Mouse (Mus musculus) embryonic stem cell, embryonic (primary cell): ENCODE measurements at regions not wholly inside any gene's neighbourhood (a gene's known extent, or its start where the extent isn't known, plus 50 kb on each side); places are given as distances from the start of the nearest gene placed in this dataset.

Experiments used
- CTCF ChIA-PET, 4 experiments: fragments of 300-600 bp in 2 of 4; fragments of 350-600 bp in 2 of 4; sonication (Branson Sonifier 250); formaldehyde crosslinking; loops; one replicate each; lab custom pipeline; 2022; ENCODE audit warnings: inconsistent platforms in 2 of 4; lab: Charles Lee
- POLR2A ChIA-PET, 4 experiments: fragments of 300-600 bp in 2 of 4; fragments of 350-600 bp in 2 of 4; sonication (Branson Sonifier 250); formaldehyde crosslinking; loops; one replicate each; lab custom pipeline; 2022; ENCODE audit warnings: antibody characterized with exemption in 4 of 4, inconsistent platforms in 1 of 4; lab: Charles Lee

DNA sequence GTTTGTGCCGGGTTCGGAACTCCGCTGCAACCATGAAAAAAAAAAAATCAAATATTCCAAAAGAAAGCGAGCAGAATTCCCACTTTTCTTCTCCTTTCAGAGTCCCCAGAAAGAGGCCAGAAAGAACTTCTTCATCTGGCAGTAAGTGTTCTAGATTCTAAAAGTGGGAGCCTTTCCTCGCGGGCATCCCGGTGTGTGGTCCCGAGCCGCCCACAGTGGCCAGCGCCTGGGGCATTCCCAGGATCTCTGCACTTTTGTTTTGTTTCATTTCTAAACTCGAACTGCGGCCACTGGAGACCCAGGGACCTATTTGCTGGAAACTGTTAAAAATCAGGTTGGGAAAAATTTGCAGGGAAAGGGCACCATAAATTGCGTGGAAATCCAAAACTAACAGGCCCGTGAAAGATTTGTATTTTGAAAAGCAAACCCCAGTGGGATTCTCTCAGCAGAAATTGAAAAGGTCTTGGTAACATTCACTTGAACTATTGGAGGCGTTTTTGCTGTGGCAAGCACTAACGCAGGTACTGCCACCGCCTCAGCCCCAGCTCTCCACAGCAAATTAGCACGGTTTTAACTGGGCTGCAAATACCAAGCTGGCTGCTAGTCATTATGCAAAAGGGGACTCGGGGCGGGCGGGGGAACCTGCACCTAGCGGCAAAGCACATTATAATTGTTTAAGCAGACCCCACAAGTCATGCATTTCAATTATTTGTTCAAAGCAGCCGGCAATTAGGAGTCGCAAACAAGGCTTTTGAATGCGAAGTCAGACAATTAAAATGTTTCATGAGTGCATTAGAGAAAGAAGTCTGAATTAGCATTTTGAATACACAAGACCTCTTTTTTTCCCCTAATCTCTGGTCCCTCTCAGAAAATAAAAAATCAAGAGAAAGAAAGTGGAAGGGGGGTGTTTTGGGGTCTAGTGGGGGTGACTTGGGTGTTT is 90.9 kb downstream of the Foxb1 start:
- ChIA-PET CTCF (interaction anchor here in 1 of 4 experiments (0.6 kb wide), 1 partner anchor 318 kb away, joined by 6 read pairs; no protein-coding TSS in a partner anchor), POLR2A (no interaction called here)

DNA sequence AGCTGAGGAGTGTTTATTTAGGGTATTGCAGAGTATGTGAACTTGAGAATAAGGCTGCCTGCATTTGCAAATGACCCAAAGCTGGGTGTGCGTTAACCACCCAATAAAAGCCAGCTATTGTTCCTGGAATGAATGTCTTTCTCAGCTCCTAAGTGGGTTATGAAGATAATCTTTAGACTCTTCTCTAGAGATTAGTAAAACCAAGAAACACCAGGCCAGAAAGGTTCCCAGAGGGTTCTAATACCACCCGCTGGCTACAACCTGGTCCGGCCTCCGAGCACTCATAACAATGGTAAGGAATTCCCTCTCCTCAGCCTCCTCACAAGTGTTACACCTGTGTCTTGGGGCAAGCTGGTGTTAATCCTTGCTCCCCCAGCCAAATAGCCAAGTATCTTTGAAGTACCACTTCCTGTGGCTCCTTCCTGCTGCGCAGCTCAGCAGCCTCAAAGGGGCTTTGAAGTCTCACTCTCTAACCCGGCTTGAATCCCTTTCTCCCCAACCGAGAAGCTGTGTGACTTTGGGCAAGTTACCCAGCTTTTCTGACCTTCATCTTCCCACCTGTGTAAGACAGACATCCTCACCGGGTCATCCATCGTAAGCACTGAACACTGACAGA is 92.2 kb downstream of the Foxb1 start:
- CTCF ChIA-PET = interaction anchor here in 1 of 4 experiments (1.4 kb wide), 1 partner anchor 10 kb away, joined by 3 read pairs; no protein-coding TSS in a partner anchor
- POLR2A ChIA-PET = interaction anchor here in 1 of 4 experiments (0.6 to 1.4 kb wide), 2 partner anchors 13 to 575 kb away, joined by 3 to 5 read pairs; no protein-coding TSS in a partner anchor

DNA sequence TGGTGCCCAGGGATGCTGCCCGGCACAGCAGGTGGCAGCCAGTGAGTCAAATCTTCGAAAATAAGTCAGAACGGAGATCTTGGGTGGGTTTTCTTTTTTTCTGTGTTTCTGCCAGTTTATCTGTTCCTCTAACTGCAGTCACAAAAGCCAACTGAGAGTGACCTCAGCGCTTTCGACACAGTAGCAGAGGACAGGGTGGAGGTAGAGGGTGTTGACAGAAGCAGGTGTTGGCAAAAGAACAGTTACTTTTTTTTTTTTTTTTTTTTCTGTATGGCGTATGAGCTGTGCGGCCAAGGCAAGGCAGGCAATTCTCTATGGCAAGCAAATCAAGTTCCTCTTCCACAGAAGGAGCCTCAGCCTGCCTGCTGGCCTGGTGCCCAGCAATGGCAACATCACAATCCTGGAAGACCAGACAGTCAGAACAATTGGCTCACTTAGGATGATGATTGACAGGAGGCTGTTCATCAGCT is 93.6 kb downstream of the Foxb1 start:
- POLR2A ChIA-PET = interaction anchor here in 2 of 4 experiments (0.5 to 0.6 kb wide), 2 partner anchors 18 to 32 kb away, joined by 3 read pairs; no protein-coding TSS in a partner anchor
- CTCF ChIA-PET = interaction anchor here in 2 of 4 experiments (0.6 to 0.7 kb wide), 4 partner anchors 9 to 292 kb away, joined by 3 to 4 read pairs (median 3); no protein-coding TSS in a partner anchor

DNA sequence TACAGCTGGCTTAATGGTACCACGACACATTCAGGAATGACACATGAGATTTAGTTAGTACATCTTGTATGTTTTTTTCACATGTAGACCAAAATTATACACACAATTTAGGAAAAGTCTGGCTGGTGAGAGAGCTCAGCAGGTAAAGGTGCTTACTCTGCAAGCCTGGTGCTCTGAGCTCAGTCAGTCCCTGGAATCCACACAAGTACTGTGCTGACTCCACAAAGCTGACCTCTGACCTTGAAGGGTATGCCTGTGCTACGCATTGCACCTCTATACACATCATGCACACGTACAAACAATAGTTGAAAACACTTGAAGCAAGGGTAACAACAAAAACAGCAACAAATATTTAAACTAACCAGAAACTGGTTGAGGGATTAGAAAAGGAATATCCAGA is 96.5 kb downstream of the Foxb1 start:
- ChIA-PET CTCF (no interaction called here), POLR2A (interaction anchor here in 1 of 4 experiments (1.0 kb wide), 1 partner anchor 10 kb away, joined by 3 read pairs; no protein-coding TSS in a partner anchor)

DNA sequence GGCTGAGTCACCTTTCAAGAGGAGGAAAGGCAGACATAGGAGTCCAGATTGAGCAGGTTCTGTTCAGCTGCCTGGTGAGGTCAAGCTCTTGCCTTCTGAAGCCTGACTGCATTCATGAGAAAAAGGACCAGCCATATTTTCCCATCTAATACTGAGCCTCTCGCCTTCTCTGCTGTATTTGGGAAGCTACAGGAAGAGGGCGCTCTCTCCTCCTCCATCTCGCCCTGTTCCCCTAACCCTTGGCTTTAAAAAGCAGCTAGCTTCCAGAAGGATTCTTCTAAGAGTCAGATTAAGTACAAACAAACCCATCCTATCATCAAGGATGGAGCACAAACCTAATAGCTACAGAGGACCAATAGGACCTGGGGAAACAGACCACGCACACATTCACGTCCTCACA is 98.3 kb downstream of the Foxb1 start:
- CTCF ChIA-PET = interaction anchor here (0.5 to 1.2 kb wide), 21 partner anchors 10 to 588 kb away, joined by 3 to 5 read pairs (median 3); no protein-coding TSS in a partner anchor
- POLR2A ChIA-PET = interaction anchor here in 1 of 4 experiments (0.6 kb wide), 1 partner anchor 111 kb away, joined by 3 read pairs; no protein-coding TSS in a partner anchor

DNA sequence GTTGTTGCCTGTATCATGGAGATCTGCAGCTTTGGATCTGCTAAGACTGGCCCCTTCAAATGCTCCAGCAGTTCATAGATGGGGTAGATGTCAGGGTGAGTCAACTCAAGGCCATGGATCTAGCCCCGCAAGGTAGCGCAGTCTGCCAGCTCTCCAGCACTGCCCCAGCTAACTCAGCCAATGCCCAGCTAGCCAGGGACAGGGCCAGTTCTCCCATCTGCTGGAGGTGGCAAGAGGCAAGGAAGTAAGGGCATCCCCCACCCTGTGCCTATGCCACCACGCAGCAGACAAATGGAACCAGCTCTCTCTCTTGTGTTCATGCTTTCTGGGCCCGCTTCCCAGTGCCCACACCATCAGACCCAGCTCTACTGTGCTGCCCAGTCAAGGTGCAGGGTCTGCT is 102.5 kb downstream of the Foxb1 start:
- CTCF ChIA-PET = interaction anchor here in 2 of 4 experiments (0.6 to 1.6 kb wide), 3 partner anchors 8 to 1646 kb away, joined by 3 read pairs; no protein-coding TSS in a partner anchor
- POLR2A ChIA-PET = interaction anchor here in 1 of 4 experiments (1.4 kb wide), 1 partner anchor 16 kb away, joined by 4 read pairs; no protein-coding TSS in a partner anchor

DNA sequence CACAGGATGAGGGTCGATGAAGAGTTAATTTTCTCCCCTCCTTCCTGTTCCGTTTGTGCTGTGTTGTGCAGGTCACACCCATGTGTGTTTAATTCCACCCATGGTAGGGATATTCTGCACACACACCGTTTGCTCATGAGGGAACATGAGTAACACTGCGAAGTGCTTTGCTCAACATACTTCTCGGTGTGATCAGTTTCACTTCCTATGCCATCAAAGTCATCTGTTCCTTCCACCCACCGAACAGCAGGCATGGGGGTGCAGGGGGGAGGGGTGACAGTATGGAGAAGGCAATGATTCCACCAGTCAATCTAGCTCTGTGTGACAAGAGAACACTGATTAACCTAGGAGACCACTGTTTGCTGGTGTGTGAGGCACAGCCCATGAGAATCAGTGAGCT is 104.7 kb downstream of the Foxb1 start:
- CTCF ChIA-PET = no interaction called here
- POLR2A ChIA-PET = no interaction called here

DNA sequence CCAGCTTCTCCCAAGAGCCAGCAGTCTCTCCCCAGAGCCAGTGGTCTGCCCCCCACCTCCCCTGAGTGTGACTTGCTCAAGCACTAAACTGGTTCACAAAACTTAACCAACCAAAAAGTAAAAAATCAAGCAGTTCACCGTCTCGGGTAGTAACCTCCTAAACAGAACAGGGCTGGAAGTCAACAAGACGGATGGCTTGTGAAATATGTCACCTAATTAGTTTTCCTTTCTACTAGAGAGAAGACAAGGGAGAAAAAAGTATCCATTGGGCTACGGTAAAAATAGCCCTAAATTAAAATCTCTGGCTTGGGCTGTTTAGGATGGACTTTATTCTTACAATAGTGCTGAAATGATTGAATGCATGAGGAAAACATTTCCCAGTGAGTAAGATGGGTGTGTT is 108.6 kb downstream of the Foxb1 start:
- POLR2A ChIA-PET = no interaction called here
- CTCF ChIA-PET = interaction anchor here in 1 of 4 experiments (0.6 to 1.3 kb wide), 2 partner anchors 11 to 249 kb away, joined by 4 to 6 read pairs; no protein-coding TSS in a partner anchor

DNA sequence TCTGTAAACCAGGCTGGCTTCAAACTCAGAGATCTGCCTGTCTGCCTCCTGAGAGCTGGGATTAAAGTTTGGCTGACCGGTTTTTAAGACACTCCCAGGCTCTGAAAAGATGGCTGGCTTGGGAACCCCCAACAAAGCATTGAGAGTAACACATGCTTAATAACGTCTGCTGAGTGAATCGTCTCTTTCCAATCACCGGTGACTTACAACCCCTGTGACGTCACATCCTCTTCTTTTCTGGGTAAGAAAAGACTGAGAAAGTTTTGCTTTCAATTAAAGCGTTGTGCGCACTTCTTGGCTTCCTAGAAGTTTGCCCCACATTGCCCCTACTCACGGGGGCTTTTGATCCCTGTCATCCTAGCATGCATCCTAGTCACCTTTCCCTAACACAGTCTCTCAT is 109.1 kb downstream of the Foxb1 start:
- CTCF ChIA-PET = interaction anchor here in 2 of 4 experiments (0.7 to 1.3 kb wide), 2 partner anchors 11 to 111 kb away, joined by 3 to 4 read pairs; no protein-coding TSS in a partner anchor

DNA sequence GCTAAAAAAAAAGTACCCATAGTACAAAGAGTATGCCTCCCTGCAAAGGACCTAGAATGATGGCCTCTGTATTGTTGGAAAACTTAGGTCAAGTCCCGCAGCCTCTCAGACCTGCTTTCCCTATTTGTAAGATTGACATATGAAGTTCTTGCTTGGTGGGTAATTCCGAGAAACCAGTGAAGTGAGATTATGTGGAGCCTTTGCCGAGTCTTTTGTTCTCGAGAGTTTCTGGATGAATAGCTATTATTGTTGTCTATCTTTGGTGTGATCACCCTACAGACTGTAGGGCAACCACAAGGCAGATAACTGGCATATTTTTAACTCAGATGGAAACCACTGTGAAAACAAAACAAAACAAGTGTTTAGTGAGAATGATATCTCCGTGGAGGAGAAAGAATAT is 118.1 kb downstream of the Foxb1 start:
- POLR2A ChIA-PET = no interaction called here
- CTCF ChIA-PET = no interaction called here

More for the DNA sequence above, 109.1 kb downstream of the Foxb1 start:
- POLR2A ChIA-PET = no interaction called here

DNA sequence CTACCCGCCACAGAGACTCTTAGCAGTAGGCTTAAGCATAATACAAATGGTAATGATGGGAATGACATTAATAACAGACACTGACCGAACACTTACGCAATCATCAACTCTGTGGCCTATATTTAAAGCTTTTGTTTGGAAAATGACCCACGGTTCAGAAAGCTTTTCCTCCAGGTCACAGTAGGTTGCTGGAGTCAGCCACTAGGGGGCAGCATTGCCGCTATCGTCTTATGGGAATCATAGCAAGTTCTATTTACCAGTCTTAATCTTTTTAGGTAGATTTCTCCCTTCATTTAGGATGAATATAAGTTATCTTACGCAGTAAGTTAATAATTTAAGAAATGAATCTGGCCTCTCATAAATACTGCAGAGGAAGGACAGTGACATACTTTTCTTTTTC is 137.4 kb downstream of the Foxb1 start:
- CTCF ChIA-PET = interaction anchor here (0.5 to 1.7 kb wide), 40 partner anchors 9 to 639 kb away, joined by 3 to 23 read pairs (median 3); partner anchors contain the start of gene Foxb1 (in 1 of the 4)
- POLR2A ChIA-PET = interaction anchor here in 2 of 4 experiments (0.6 to 0.8 kb wide), 2 partner anchors 13 to 15 kb away, joined by 3 to 4 read pairs; no protein-coding TSS in a partner anchor

DNA sequence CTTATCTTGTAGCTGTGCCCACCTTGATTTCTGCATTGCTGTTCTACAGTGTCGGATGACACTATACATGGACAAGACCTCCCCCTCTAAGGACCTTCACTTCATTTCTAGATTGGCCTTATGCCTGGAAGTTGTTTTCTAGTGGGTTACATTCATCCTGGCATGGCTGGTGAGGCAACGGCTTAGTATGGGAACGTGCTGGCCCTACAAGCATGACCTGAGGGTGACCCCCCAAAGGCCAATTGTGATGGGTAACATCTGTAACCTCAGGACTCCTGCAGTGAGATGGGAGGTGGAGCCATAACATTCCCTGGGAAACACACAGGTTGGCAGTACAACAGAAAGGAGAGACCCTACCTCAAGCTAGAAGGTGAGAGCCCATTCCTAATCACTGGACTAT is 139.7 kb downstream of the Foxb1 start:
- ChIA-PET POLR2A (no interaction called here), CTCF (no interaction called here)

DNA sequence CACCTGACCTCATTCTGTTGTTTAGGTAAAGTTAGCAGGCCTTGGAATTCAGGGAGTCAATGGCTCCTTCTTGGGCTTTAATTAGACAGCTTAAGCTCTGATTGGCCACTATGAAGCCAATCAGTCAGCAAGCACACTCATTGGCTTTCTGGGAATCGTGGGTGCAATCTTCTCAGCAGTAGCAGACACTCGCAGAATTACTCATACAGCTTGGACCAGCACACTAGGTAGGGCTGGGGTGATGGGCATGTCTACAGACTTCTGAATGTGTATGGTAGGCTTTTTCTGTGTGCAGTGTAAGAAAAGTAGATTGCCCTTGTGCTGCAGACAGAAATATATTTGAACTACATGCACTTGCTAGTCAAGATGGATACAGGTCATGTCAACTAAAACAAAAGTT is 143.4 kb downstream of the Foxb1 start:
- POLR2A ChIA-PET = no interaction called here
- CTCF ChIA-PET = no interaction called here

DNA sequence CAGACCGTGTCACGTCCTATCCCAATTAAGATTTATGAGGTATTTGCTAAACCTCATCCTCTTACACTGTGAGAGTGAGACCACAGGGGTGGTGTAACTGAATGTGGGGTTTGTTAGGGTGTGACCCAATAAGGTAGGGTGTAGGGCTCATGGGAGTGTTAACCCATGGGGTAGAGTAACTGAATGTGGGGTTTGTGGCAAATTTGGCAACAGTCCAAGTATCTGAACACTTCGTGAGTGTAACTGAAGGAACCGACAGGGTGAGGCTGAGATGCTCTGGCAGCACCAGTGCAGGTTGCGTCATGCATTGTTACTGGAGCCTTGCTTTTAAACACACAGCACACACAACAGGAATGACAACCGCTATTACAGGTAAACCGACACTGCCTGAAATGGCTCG is 144.1 kb downstream of the Anxa2 start:
- ChIA-PET CTCF (no interaction called here), POLR2A (interaction anchor here in 1 of 4 experiments (0.6 kb wide), 1 partner anchor 49 kb away, joined by 6 read pairs; no protein-coding TSS in a partner anchor)

DNA sequence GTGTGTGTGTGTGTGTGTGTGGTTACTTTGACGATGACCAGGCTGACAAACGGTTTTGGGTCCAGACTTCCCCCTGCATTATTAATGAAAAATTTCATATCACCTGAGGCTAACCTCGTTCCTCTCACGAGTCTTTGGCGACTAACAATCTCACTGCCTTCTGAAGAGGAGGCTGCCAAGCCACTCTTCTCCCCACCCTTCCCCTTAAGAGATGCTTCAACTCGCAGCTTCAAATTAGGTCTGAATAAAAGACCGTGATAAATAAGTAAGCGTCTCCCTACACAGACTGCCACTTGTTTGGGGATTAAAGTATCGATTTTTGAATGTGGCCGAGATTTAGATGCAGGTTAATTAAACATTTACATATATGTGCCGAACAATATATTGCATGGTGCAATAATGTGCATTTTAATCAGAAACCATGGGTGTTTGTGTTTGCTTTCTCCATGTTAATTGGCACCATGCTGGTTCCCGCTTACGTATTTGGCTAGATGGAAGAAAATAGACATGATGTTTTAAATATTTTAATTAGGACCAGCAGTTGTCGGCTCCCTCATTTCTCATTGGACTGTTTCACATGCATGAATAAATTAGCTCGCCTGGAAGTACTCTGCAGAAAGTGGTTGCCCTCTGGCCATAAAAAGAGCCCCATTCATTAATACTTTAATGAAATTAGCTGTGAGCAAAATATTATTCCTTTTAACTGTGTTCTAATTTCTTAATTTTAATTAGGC is 139.1 kb downstream of the Anxa2 start:
- CTCF ChIA-PET = no interaction called here
- POLR2A ChIA-PET = no interaction called here

DNA sequence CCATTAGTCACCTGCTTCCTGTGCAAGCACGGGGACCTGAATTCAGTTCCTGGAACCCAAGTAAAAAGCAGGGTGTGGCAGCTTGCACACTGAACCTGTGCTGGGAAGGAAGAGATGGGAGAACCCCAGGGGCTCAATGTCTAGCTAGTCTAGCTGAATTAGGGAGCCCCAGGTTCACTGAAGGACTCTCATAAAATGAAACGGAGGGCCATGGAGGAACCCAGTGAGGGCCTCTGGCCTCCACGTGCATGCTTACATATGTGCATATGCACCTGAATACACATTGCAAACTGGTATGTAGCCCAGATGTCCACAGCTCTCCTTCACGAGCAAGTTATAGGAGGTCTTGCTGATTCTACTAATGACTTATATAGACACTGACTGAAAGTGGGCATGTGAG is 135.4 kb downstream of the Anxa2 start:
- ChIA-PET POLR2A (interaction anchor here in 2 of 4 experiments (0.6 to 1.9 kb wide), 2 partner anchors 11 to 25 kb away, joined by 4 to 5 read pairs; no protein-coding TSS in a partner anchor), CTCF (no interaction called here)

DNA sequence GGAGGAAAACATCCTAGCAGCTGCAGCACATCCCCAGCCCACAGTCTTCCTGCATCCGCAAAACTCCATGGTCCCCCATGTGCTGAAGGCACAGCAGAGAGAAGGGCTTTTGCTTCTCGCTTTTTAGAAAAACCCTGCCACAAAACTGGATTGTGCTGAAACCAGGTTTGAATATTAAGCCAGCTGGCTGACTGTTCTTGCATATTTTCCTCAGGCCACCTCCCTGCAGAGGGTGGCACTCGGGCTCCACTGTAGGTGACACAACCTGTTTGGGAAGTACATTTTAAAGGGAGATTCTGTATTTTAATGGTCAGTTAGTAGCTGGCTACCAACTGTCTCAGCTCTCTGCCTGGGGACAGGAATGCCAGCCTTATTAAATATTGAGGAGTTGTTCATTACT is 133.7 kb downstream of the Anxa2 start:
- ChIA-PET CTCF (interaction anchor here in 1 of 4 experiments (2.1 kb wide), 1 partner anchor 36 kb away, joined by 8 read pairs; no protein-coding TSS in a partner anchor), POLR2A (interaction anchor here in 1 of 4 experiments (1.2 kb wide), 1 partner anchor 9 kb away, joined by 3 read pairs; no protein-coding TSS in a partner anchor)

DNA sequence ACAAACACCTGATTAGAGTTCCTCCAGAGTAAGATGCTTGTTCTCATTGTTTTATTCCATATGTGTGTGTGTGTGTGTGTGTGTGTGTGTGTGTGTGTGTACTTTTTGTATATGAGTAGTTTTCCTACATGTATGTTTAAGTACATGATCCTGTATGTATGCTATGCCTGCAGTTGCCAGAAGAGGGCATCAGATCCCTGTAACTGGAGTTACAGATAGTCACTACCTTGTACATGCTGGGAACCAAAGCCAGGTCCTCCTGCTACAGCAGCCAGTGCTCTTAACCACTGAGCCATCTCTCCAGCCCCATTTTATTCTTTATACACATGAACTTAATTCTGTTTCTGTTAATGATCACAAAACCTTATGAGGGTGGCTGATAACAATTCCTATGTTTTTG is 127.8 kb downstream of the Anxa2 start:
- ChIA-PET CTCF (interaction anchor here in 3 of 4 experiments (0.6 to 0.7 kb wide), 4 partner anchors 17 to 360 kb away, joined by 3 to 4 read pairs (median 3); no protein-coding TSS in a partner anchor), POLR2A (no interaction called here)
